Mouse (Mus musculus) embryonic facial prominence, embryonic 14.5 days (tissue): Measurements from ENCODE around the gene Sec14l3. TPM values are rescaled to one million over a fixed set of nuclear protein-coding genes. Genes with fewer than 3 reads are reported as not detected.

Experiments used
- ATAC-seq: fragments of 200-750 bp; cut with Nextera tagmentation; 2 replicates; pipeline ENCODE4 v1.8.0; 2017; ENCODE audit warnings: low read depth, moderate number of reproducible peaks, moderate TSS enrichment
- DNase-seq: peaks from one replicate; pipeline ENCODE4 v3.0.0-alpha.2; 2015; ENCODE audit warnings: low spot score
- H3K27ac ChIP-seq: fragments of 300-500 bp; sonication (generic); replicated peaks from 2 replicates; pipeline ENCODE4 v1.5.1; 2014; ENCODE audit warnings: low read depth, mild to moderate bottlenecking, low read length, moderate library complexity
- H3K27me3 ChIP-seq: fragments of 300-500 bp; sonication (generic); replicated peaks from 2 replicates; pipeline ENCODE4 v1.6.1; 2014; ENCODE audit warnings: low read length; ENCODE audit not compliant: control insufficient read depth, insufficient read depth
- H3K36me3 ChIP-seq: fragments of 300-500 bp; sonication (generic); 2 replicates; pipeline ENCODE4 v1.6.1; 2014; ENCODE audit warnings: low read length, mixed read lengths; ENCODE audit not compliant: control insufficient read depth, insufficient read depth
- H3K4me1 ChIP-seq: fragments of 300-500 bp; sonication (generic); 2 replicates; pipeline ENCODE4 v1.6.1; 2014; ENCODE audit warnings: antibody characterized with exemption, low read length; ENCODE audit not compliant: control insufficient read depth, insufficient read depth
- H3K4me2 ChIP-seq: fragments of 300-500 bp; sonication (generic); 2 replicates; pipeline ENCODE4 v1.6.1; 2014; ENCODE audit warnings: low read depth, mild to moderate bottlenecking, low read length, moderate library complexity, mixed read lengths
- H3K4me3 ChIP-seq: fragments of 300-500 bp; sonication (generic); 2 replicates; pipeline ENCODE4 v1.5.1; 2014; ENCODE audit warnings: low read depth, mild to moderate bottlenecking, low read length
- H3K9ac ChIP-seq: fragments of 300-500 bp; sonication (generic); 2 replicates; pipeline ENCODE4 v1.6.1; 2014; ENCODE audit warnings: low read depth, mild to moderate bottlenecking, low read length, moderate library complexity, mixed read lengths
- H3K9me3 ChIP-seq: fragments of 300-500 bp; sonication (generic); 2 replicates; pipeline ENCODE4 v1.6.1; 2016; ENCODE audit warnings: low read length; ENCODE audit not compliant: control insufficient read depth
- WGBS: fragments of 180-500 bp; shearing (Covaris S2); extraction: QIAGEN DNeasy Blood & Tissue Kit; methylation state at CpG from one replicate; pipeline ENCODE4 v1.1.7; 2014; 5-methylcytosine and 5-hydroxymethylcytosine counted together
- polyA plus RNA-seq: library from polyadenylated mRNA; unstranded; fragments of >200 nt; fragmentation: Nextera tagmentation; extraction: Ambion mirVana; gene quantifications from 2 replicates; pipeline ENCODE4 v1.2.1, GENCODE M21; 2014

Gene Sec14l3
- polyA plus RNA-seq, 1 experiment from 2014 or later = 6.8 TPM

DNA sequence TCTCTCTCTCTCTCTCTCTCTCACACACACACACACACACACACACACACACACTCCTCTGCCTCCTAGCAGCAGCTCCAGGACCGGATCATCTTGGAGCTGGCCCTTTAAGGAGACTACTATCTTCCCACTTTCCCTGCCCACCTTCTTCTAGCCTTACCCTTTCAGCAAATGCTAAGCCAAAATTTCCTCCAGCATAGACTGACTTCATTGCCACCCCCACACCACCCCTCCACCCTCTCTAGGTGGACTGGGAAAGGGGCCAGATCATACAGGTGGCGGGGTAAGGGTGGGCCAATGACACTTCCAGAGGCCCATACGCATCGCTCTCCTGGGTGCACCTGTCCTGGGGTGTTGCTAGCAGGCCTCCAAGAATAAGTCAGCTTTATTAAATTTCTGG lies 50.8 kb downstream of the Sec14l3 start:
- H3K36me3 ChIP-seq = no peaks in the 10 kb centered on the region
- H3K27ac ChIP-seq = no peak overlapping the region
- no peaks in the 10 kb centered on the region for H3K9me3 ChIP-seq
- H3K9ac ChIP-seq = no peak overlapping the region
- no peak overlapping the region for H3K4me2 ChIP-seq
- no peak overlapping the region for H3K4me3 ChIP-seq
- ATAC-seq = no peak
- DNase-seq = no peak
- 84% methylated on average over 4 of the region's 4 CpGs for WGBS
- H3K4me1 ChIP-seq = peaks cover 6% of the 10 kb centered on the region
- H3K27me3 ChIP-seq = peaks cover 13% of the 10 kb centered on the region

DNA sequence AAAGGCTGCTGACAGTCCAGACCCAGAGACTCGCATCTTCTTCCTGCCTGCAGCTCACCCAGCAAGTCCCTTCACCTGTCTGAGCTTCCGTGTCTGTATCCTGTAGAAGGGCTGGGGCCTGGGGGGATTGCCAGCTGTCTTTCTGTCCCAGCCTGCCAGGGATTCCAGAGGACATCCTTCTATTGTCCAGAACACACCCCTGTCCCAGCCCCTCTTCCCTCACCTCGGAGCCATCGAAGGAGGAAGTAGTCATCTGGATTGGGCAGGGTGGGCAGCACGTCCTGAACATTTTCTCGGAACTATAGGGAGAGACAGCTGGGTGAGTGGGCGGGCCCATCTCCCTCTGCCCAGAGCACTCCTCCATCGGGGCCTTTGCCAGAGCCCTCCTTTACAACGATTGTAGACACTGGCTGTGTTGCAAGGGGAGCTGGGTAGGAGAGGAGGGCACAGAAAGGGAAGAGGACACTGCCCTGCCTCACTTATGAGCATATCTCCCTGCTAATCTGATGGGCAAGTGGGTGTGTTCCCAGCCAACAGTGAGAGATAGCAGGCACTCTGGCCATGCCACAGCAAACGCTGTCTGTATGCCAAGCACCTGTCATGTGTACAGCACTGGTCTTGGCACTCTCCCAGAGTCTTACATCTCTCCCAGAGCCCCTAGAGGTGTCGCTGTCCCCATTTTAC lies 52.0 kb downstream of the Sec14l3 start:
- Histone ChIP-seq H3K9ac (no peak overlapping the region), H3K4me2 (no peak overlapping the region; the same call in 1 of the 2 replicates), H3K9me3 (no peaks in the 10 kb centered on the region), H3K4me3 (no peak overlapping the region), H3K4me1 (peaks cover 6% of the 10 kb centered on the region), H3K27me3 (peaks cover 13% of the 10 kb centered on the region), H3K36me3 (no peaks in the 10 kb centered on the region), H3K27ac (no peak overlapping the region)
- 46% methylated on average over 11 of the region's 11 CpGs for WGBS
- no peak for ATAC-seq
- no peak for DNase-seq

DNA sequence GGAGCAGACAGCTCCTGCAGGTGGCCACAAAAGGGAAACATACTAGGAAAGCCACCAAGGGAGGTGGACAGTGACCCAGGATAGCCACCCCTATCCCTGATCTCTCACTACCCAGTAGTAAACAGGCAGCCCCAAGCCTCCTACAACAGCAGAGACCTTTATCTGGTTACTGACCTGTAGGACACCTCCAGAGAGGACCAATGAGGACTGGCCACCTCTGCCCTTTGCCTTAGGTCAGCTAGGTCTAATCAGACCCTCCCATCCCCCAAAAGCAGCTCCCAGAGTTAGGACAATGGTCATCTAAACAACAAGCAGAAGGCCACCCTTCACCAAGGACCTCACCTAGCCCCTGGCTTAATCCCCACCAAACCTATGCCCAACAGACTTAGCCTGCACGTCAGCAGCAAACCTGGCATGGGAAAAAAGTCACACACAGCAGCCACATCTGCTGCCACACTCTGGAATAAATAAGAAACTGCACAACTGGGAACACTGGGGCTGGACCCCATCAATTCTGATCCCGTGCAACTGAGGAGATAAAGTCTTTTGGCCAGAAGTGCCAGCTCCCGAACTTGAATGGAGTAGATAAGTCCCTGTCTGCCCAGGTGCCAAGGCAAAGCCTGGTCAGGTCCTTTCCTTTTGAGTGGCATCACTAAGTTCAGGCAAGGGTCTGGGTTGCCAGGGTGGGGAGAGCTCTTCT lies 52.9 kb downstream of the Sec14l3 start:
- peak overlapping the region; percentile 76 for H3K9ac ChIP-seq
- H3K27me3 ChIP-seq = peaks cover 13% of the 10 kb centered on the region
- 18% methylated on average over 3 of the region's 3 CpGs for WGBS
- H3K36me3 ChIP-seq = no peaks in the 10 kb centered on the region
- peak overlapping the region; percentile 57 for H3K4me3 ChIP-seq
- peak overlapping the region; percentile 96 for H3K4me2 ChIP-seq
- H3K27ac ChIP-seq = no peak overlapping the region
- DNase-seq (no peak), ATAC-seq (no peak)
- peaks cover 6% of the 10 kb centered on the region for H3K4me1 ChIP-seq
- no peaks in the 10 kb centered on the region for H3K9me3 ChIP-seq

DNA sequence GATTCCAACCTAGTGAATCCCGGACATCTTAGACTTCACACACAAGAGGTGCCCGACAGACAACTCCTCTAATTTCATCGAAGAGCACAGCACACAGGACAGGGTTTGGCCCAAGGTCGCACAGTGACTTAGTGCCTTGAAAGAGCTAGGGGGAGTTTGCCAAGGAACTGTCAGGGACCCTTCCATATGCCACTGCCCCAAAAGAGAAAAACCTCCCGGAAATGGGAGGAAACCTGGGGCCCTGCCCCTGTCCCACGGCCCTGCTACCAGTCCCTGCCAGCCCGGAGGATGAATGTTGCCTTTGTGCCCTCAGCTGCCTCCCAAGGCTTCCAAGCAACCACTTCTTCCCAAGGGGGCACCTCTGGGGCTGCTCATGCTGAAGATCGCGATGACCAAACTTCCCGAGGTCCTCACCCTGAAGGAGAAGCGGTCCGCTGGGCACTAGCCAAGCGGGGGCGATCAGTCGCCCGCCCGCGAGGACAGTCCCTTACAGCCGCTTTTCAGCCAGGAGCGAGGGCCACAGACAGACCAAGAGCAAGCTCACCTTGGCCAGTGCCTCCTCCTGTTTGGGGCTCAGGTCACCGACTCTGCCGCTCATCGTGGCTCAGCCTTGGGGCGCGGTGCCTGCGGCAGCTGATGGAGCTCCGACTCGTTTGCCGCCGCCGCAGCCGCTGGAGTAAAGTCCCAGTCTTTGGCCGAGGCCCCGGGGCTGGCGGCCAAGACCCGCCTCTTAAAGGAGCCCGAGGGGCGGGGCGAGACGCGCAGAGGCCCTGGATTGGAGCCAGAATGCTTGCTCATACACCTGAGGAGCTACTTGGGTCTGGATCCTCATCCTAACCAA lies 53.7 kb downstream of the Sec14l3 start:
- peak; percentile 84 for DNase-seq
- Histone ChIP-seq H3K9me3 (no peaks in the 10 kb centered on the region), H3K4me2 (peak overlapping the region; percentile 96), H3K27ac (peak overlapping the region; percentile 65), H3K4me1 (peaks cover 6% of the 10 kb centered on the region), H3K27me3 (peaks cover 13% of the 10 kb centered on the region), H3K9ac (peak overlapping the region; percentile 76), H3K36me3 (no peaks in the 10 kb centered on the region), H3K4me3 (peak overlapping the region; percentile 57)
- peak; percentile 48 for ATAC-seq
- 3% methylated on average over 34 of the region's 41 CpGs for WGBS

DNA sequence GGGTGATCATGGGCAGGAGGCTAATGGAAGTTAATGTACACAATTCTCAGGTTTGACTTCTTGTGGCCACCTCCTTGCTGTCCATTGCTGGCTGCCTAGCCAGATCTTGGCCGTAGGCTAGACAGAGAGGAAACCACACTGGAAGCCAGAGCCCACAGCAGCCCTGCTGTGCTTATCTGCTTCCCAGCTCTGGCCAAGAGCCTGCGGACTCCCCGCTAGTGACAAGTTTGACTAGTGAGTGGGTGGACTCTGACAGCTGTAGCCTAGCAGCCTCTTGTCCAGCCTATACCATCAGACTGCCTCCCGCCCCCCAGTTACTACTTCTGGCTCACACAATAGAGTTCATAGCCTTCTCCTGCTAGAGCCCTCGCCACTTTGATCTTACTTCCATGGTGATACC lies 55.0 kb downstream of the Sec14l3 start:
- Histone ChIP-seq H3K4me1 (peaks cover 6% of the 10 kb centered on the region), H3K27ac (no peak overlapping the region), H3K4me2 (no peak overlapping the region), H3K4me3 (no peak overlapping the region), H3K27me3 (peaks cover 13% of the 10 kb centered on the region), H3K9ac (no peak overlapping the region), H3K36me3 (no peaks in the 10 kb centered on the region), H3K9me3 (0 out of 2 replicates have a peak, but pooled peaks cover 4% of the 10 kb centered on the region)
- no peak for ATAC-seq
- 78% methylated on average over 5 of the region's 5 CpGs for WGBS
- no peak for DNase-seq

DNA sequence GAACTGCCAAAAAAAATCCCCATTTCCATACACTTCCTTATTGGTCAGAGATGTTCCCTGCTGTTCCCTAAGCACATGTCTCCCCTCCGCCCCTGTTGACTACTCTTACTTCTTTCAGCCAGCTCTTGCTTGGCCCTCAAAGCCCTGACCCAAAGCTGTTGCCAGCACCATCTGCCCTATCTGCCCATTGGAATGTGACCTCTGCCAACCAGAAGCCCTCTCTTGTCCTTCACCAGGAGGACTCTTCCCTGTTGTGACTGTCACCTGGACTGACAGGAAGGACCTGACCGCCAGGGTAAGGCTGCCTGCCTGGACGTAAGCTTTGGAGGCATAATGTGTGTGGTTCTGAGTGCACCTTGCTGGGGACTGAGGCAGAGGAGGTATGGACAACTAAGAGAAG lies 57.0 kb downstream of the Sec14l3 start:
- H3K4me2 ChIP-seq = no peak overlapping the region
- H3K27ac ChIP-seq = no peak overlapping the region
- ATAC-seq (no peak), DNase-seq (no peak)
- H3K27me3 ChIP-seq = peaks cover 13% of the 10 kb centered on the region
- peaks cover 6% of the 10 kb centered on the region for H3K4me1 ChIP-seq
- WGBS = 80% methylated on average over 3 of the region's 3 CpGs
- H3K36me3 ChIP-seq = no peaks in the 10 kb centered on the region
- H3K4me3 ChIP-seq = no peak overlapping the region
- peaks cover 18% of the 10 kb centered on the region; the same call in 1 of the 2 replicates for H3K9me3 ChIP-seq
- H3K9ac ChIP-seq = no peak overlapping the region

DNA sequence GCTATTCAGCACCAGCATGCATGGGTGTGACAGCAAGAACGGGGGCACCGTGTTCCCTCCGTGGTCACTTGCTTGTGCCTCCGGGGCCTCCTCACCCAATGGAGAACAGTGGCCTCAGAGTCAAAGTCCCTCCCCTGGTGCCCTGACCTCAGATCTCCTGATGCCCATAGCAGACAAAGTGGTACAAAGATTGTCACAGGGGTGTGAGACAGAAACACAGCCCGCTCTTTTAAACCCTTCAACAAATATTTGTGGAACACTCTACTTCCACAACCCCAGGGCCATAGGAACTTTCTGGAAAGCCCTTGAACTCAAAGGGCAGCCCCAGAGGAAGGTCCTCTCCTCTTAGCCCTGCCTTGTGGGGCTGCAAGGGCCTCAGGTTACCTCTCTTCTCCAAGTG lies 57.6 kb downstream of the Sec14l3 start:
- H3K27ac ChIP-seq = no peak overlapping the region
- no peak overlapping the region for H3K9ac ChIP-seq
- peaks cover 13% of the 10 kb centered on the region for H3K27me3 ChIP-seq
- ATAC-seq (no peak; the same call in 1 of the 2 replicates), DNase-seq (no peak)
- H3K9me3 ChIP-seq = peaks cover 22% of the 10 kb centered on the region; the same call in 1 of the 2 replicates
- no peaks in the 10 kb centered on the region for H3K36me3 ChIP-seq
- H3K4me2 ChIP-seq = no peak overlapping the region
- H3K4me1 ChIP-seq = peaks cover 6% of the 10 kb centered on the region
- WGBS = 76% methylated on average over 5 of the region's 5 CpGs
- H3K4me3 ChIP-seq = no peak overlapping the region

DNA sequence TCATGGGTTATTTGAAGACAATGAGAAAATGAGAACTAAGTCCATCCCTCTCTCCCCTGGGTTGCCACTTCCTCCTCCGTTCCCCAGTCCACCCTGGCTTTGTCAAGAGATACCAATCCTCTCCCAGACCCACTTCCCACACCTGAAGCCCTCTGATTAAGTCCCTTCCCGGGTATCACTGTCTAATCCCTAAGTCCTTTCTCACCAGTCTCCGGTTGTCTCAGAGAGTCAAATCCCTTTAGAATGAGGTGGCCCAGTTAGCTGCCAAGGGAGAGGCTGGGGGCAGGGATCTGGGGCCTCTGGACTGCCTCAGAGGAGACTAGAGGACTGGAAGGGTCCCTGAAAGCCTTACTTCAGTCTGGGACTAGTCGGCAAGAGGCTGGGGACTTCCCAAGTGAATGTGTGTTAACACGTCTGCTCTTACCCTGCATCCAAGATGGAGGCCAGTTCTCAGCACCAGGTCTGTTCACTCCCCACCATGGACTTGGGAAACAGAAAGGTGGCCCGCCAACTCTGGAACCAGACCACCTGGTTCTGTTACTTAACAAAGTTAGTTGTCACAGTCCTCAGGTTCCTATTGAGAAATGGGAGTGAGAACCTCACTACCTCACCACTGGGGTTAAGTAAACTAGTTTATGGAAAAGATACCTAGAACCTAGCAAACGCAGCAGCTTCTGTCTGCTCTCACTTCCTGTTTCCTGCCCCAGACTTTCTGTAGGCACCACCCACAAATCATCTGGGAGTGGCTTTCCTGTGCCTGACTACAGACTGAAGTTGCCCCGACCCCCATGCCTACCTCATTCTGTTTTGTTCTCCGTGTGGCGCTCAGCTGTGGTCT lies 58.3 kb downstream of the Sec14l3 start, which contains the start of gene Sec14l2:
Sec14l2 (minus strand) TSS at position 674 of the 838 bp plus-strand sequence.
- ATAC-seq = peak; percentile 19; the same call in 1 of the 2 replicates
- 72% methylated on average over 10 of the region's 10 CpGs for WGBS
- H3K4me3 ChIP-seq = no peak within 1 kb of the TSS

More for the DNA sequence above, 58.3 kb downstream of the Sec14l3 start, which contains the start of gene Sec14l2:
- no peak for DNase-seq
- H3K27ac ChIP-seq = no peak within 1 kb of the TSS
- H3K9me3 ChIP-seq = peaks cover 22% of the 10 kb centered on the region; the same call in 1 of the 2 replicates
- peaks cover 8% of the 10 kb centered on the region; the same call in 1 of the 2 replicates for H3K27me3 ChIP-seq
- H3K36me3 ChIP-seq = no peaks in the 10 kb centered on the region
- H3K4me1 ChIP-seq = peaks cover 1% of the 10 kb centered on the region
- no peak within 1 kb of the TSS for H3K9ac ChIP-seq
- H3K4me2 ChIP-seq = no peak within 1 kb of the TSS
